Mouse (Mus musculus) mouse trophoblast stem cell (cell line): ENCODE data around the gene Ccnb2.

Experiments used
- in situ Hi-C, 2 experiments: fragments of 300-500 bp; cut with MseI, MboI; formaldehyde crosslinking; loops; 2 replicates in 1 of 2; 3 replicates in 1 of 2; pipeline ENCODE4 v1.15.1; 2025

The Ccnb2 gene

GRCm38 (mm10) chr9:70384494-70384893, 36.9 kb downstream of the Ccnb2 start:
- in situ Hi-C loops, result no loop called here

- in situ Hi-C loops, result no loop called here
These were observed 37.6 kb downstream of the Ccnb2 start for GRCm38 (mm10) chr9:70383750-70384149.

GRCm38 (mm10) chr9:70382091-70382490, 39.3 kb downstream of the Ccnb2 start:
- in situ Hi-C loops, result no loop called here

- in situ Hi-C loops, result no loop called here
These were observed 41.6 kb downstream of the Ccnb2 start for GRCm38 (mm10) chr9:70379502-70380467.

GRCm38 (mm10) chr9:70371638-70372037, 49.7 kb downstream of the Ccnb2 start:
- in situ Hi-C loops, result no loop called here

- in situ Hi-C loops, result no loop called here
These were observed 54.4 kb downstream of the Ccnb2 start for GRCm38 (mm10) chr9:70366898-70367297.

- in situ Hi-C loops, result no loop called here
These were observed 55.4 kb downstream of the Ccnb2 start for GRCm38 (mm10) chr9:70365915-70366314.

- in situ Hi-C loops, result no loop called here
These were observed 56.6 kb downstream of the Ccnb2 start for GRCm38 (mm10) chr9:70364741-70365140.

GRCm38 (mm10) chr9:70359402-70360131, 61.8 kb downstream of the Ccnb2 start:
- in situ Hi-C loops, result no loop called here
